Comparison of ENCODE assay signal across 33 mouse cellular contexts in the genomic region with DNA sequence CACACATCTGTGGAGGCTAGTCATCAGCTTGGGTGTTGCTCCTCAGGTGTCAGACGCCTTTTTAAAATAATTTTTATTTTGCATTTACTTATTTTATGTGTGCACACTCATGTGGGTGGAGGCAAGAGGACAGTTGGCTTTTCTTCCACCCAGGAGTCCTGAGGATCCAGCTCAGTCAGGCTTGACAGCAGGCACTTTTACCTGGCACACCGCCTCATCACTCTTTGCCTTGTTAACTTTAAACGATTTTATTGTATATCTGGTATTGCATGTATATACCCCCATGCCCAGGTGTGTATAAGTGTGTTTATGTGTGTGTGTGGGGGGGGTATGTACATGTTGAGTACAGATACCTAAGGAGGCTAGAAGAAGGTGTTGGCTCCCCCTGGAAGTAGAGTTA. TPM values are rescaled to one million over a fixed set of nuclear protein-coding genes. Genes with fewer than 3 reads are reported as not detected.
"Had no signal": no experiment of that assay in that cellular context is flagged by ENCODE, and none has a peak within 500 bp of the region (broad histone marks: within the 10 kb centered on the region; RNA-seq: fewer than 3 reads in every experiment).

No protein-coding gene starts in this region.

- H3K36me3 ChIP-seq: heart, embryonic 15.5 days; hindbrain, embryonic 15.5 days; kidney, embryonic 15.5 days; limb, embryonic 13.5 days; limb, embryonic 15.5 days had no signal

- H3K9ac ChIP-seq: heart, embryonic 13.5 days; heart, embryonic 15.5 days; hindbrain, embryonic 13.5 days; hindbrain, embryonic 15.5 days; kidney, embryonic 15.5 days; limb, embryonic 13.5 days; limb, embryonic 15.5 days; liver, embryonic 12.5 days; liver, embryonic 14.5 days had no signal

- ATAC-seq: hindbrain, postnatal 0 days; intestine, embryonic 16.5 days; liver, embryonic 12.5 days had no signal

- H3K27ac ChIP-seq: heart, adult 2 months; heart, embryonic 13.5 days; heart, embryonic 15.5 days; hindbrain, embryonic 13.5 days; hindbrain, embryonic 15.5 days; hindbrain, postnatal 0 days; kidney, embryonic 15.5 days; kidney, postnatal 0 days; limb, embryonic 13.5 days; limb, embryonic 15.5 days; liver, embryonic 12.5 days; liver, embryonic 14.5 days had no signal

- H3K9me3 ChIP-seq: heart, embryonic 13.5 days; heart, embryonic 15.5 days; hindbrain, embryonic 13.5 days; hindbrain, embryonic 15.5 days; kidney, embryonic 15.5 days; limb, embryonic 13.5 days; limb, embryonic 15.5 days; liver, embryonic 12.5 days had no signal

- DNase-seq: gastrocnemius, postnatal 14 days; gastrocnemius, postnatal 36 days; heart, adult 11 months; heart, adult 2 months; heart, postnatal 14 days; heart, postnatal 36 days; kidney, adult 11 months; kidney, adult 8-10 months; kidney, postnatal 14 days; layer of hippocampus, adult 9-11 months; layer of hippocampus, postnatal 36 days; left cerebral cortex, postnatal 4 days; lung, adult 18-20 months had no signal

- H3K27me3 ChIP-seq: heart, embryonic 13.5 days; heart, embryonic 15.5 days; hindbrain, embryonic 13.5 days; hindbrain, embryonic 15.5 days; kidney, embryonic 15.5 days; limb, embryonic 13.5 days; limb, embryonic 15.5 days; liver, embryonic 12.5 days had no signal

- H3K4me2 ChIP-seq: heart, embryonic 11.5 days; heart, embryonic 13.5 days; heart, embryonic 15.5 days; hindbrain, embryonic 13.5 days; hindbrain, embryonic 15.5 days; kidney, embryonic 15.5 days; limb, embryonic 13.5 days; limb, embryonic 15.5 days; liver, embryonic 12.5 days had no signal

- H3K4me3 ChIP-seq: heart, adult 2 months; heart, embryonic 13.5 days; heart, embryonic 15.5 days; hindbrain, embryonic 13.5 days; hindbrain, embryonic 15.5 days; kidney, embryonic 15.5 days; limb, embryonic 13.5 days; limb, embryonic 15.5 days; liver, embryonic 12.5 days had no signal

RNA-seq across cellular contexts. Expression of a gene that starts 51.6 kb away (rescaled TPM):
- polyA plus RNA-seq: heart, adult 2 months; heart, embryonic 11.5 days; heart, embryonic 15.5 days; heart, postnatal 0 days; hindbrain, embryonic 11.5 days; hindbrain, postnatal 0 days; intestine, embryonic 14.5 days; intestine, embryonic 16.5 days; kidney, embryonic 15.5 days; kidney, postnatal 0 days; large intestine, adult 2 months; limb, embryonic 13.5 days; liver, adult 2 months; liver, embryonic 12.5 days; liver, embryonic 14.5 days; liver, embryonic 16.5 days had no signal

RNA-seq across cellular contexts. Expression of a gene that starts 52.8 kb away (rescaled TPM):
- polyA plus RNA-seq: heart, adult 2 months; heart, embryonic 11.5 days; heart, embryonic 13.5 days; heart, embryonic 15.5 days; heart, postnatal 0 days; hindbrain, embryonic 11.5 days; intestine, embryonic 14.5 days; kidney, embryonic 15.5 days; kidney, postnatal 0 days; large intestine, adult 2 months; limb, embryonic 11.5 days; limb, embryonic 13.5 days; limb, embryonic 15.5 days; liver, adult 2 months; liver, embryonic 12.5 days; liver, embryonic 14.5 days; liver, embryonic 16.5 days had no signal
